Mouse (Mus musculus) liver, postnatal 0 days (tissue): ENCODE measurements around the gene Zfp825.

Source experiments
- CTCF ChIP-seq: sonication (generic); IDR thresholded peaks from 2 replicates; pipeline ENCODE4 v1.5.1; 2016; ENCODE audit warnings: antibody characterized with exemption, low read depth
- EP300 ChIP-seq: IDR thresholded peaks from 2 replicates; pipeline ENCODE4 v1.6.1; 2016; ENCODE audit warnings: antibody characterized with exemption, low read depth, mild to moderate bottlenecking

DNA sequence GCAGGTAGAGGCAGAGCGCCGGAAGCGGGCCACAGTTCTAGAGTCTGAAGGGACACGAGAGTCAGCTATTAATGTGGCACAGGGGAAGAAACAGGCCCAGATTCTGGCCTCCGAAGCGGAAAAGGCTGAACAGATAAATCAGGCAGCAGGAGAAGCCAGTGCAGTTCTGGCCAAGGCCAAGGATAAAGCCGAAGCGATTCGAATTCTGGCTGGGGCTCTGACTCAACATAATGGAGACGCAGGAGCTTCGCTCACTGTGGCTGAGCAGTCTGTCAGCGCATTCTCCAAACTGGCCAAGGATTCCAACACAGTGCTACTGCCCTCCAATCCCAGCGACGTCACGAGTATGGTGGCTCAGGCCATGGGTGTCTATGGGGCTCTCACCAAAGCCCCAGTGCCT is 40.3 kb upstream of the Zfp825 start:
- TF ChIP-seq CTCF (no peak), EP300 (no peak)
